8 mouse cellular contexts compared by ENCODE assay signal in genomic region chr11:117265981-117266905, GRCm38 (mm10).
DNase-seq lines count a peak whose midpoint lies in the region; ATAC-seq lines count a peak whose summit lies in the region.

No protein-coding gene starts in this region.

- ATAC-seq in frontal cortex, adult (ENCODE audit: low TSS enrichment): peak; percentile 33; the same call in 1 of the 2 replicates
- ATAC-seq in hindbrain, embryonic 11.5 days (ENCODE audit: low FRiP score): peak; percentile 86

- peak overlapping the region; percentile 82 for H3K27ac ChIP-seq in hindbrain, embryonic 11.5 days (ENCODE audit: low read depth, low read length)

- peak overlapping the region; percentile 71 for H3K9ac ChIP-seq in hindbrain, embryonic 11.5 days (ENCODE audit: low read depth, low read length)

- H3K4me3 ChIP-seq in hindbrain, embryonic 11.5 days (ENCODE audit: low read depth, low read length): peak overlapping the region; percentile 70

- DNase-seq in CD4-positive helper T cell, adult 2 months (ENCODE audit: low read depth, low spot score): peak; percentile 87
- DNase-seq in adrenal gland, postnatal 25 days: peak; percentile 92
- DNase-seq in hindbrain, embryonic 11.5 days (ENCODE audit: low spot score): peak; percentile 83
- peak; percentile 31 to 51 for DNase-seq in layer of hippocampus, postnatal 25 days (ENCODE audit: extremely low spot score in 1 of 2, low spot score in 1 of 2)
- peak; percentile 94 for DNase-seq in lung, postnatal 36 days
- peak; percentile 74 for DNase-seq in retina, postnatal 1 day
- DNase-seq in thymus, postnatal 4 days: peak; percentile 87

- H3K4me1 ChIP-seq in hindbrain, embryonic 11.5 days (replicated peaks; ENCODE audit: control insufficient read depth, insufficient read depth, low read length): peaks cover 13% of the 10 kb centered on the region

- no peaks in the 10 kb centered on the region for H3K27me3 ChIP-seq in hindbrain, embryonic 11.5 days (ENCODE audit: control insufficient read depth, insufficient read depth, low read length)

- H3K9me3 ChIP-seq in hindbrain, embryonic 11.5 days (ENCODE audit: control insufficient read depth, low read length): no peaks in the 10 kb centered on the region

- H3K36me3 ChIP-seq in hindbrain, embryonic 11.5 days (ENCODE audit: control insufficient read depth, insufficient read depth, low read length): no peaks in the 10 kb centered on the region

- under 1% methylated on average over 56 of the region's 69 CpGs for WGBS in hindbrain, embryonic 11.5 days

- H3K4me2 ChIP-seq in hindbrain, embryonic 11.5 days (replicated peaks; ENCODE audit: low read depth, low read length): peak overlapping the region; percentile 85

Comparison
In these comparisons a context has a peak if more than half of its experiments do, and no peak if none do; other contexts are left out.
1. Peak in every context shown above with its lines: DNase-seq, ATAC-seq, H3K4me3 ChIP-seq and H3K27ac ChIP-seq.
2. DNase-seq: peak in every context shown above with its lines; median percentile 94 in lung, postnatal 36 days; 92 in adrenal gland, postnatal 25 days; 87 in CD4-positive helper T cell, adult 2 months; 87 in thymus, postnatal 4 days; 83 in hindbrain, embryonic 11.5 days; 74 in retina, postnatal 1 day; 41 in layer of hippocampus, postnatal 25 days.